Mouse (Mus musculus): Measurements from ENCODE around the gene Blvra. TPM values are rescaled to one million over a fixed set of nuclear protein-coding genes. Genes with fewer than 3 reads are reported as not detected.

Blvra gene
- 1.5 and 2.7 TPM in 2 replicates for polyA plus RNA-seq (2012)

GRCm38 (mm10) chr2:127070435-127070841 is at the start of gene Blvra:
Gene Blvra (plus strand): TSS chr2:127070665.
- TF ChIP-seq GATA1 (IDR thresholded peaks at IDR 0.05; ENCODE audit: low read length), result no peak

GRCm38 (mm10) chr2:127035006-127035605 is 35.4 kb upstream of the Blvra start:
- TF ChIP-seq GATA1 (IDR thresholded peaks at IDR 0.05; ENCODE audit: low read length), result no peak

GRCm38 (mm10) chr2:127037299-127037698 is 33.2 kb upstream of the Blvra start:
- no peak for TF ChIP-seq GATA1 (IDR thresholded peaks at IDR 0.05; ENCODE audit: low read length)

- no peak for TF ChIP-seq GATA1 (IDR thresholded peaks at IDR 0.05; ENCODE audit: low read length)
These were observed 9.0 kb upstream of the Blvra start for GRCm38 (mm10) chr2:127061471-127061870.

- no peak for TF ChIP-seq GATA1 (IDR thresholded peaks at IDR 0.05; ENCODE audit: low read length)
These were observed 1.7 kb upstream of the Blvra start for GRCm38 (mm10) chr2:127068806-127069205.

GRCm38 (mm10) chr2:127069781-127070434 is 557 bp upstream of the Blvra start:
- TF ChIP-seq GATA1 (IDR thresholded peaks at IDR 0.05; ENCODE audit: low read length), result no peak

- TF ChIP-seq GATA1 (IDR thresholded peaks at IDR 0.05; ENCODE audit: low read length), result no peak
These were observed 414 bp downstream of the Blvra start for GRCm38 (mm10) chr2:127070879-127071278.

- TF ChIP-seq GATA1 (IDR thresholded peaks at IDR 0.05; ENCODE audit: low read length), result no peak
These were observed 3.7 kb downstream of the Blvra start for GRCm38 (mm10) chr2:127074116-127074515.

GRCm38 (mm10) chr2:127077611-127078010 is 7.1 kb downstream of the Blvra start:
- TF ChIP-seq GATA1 (IDR thresholded peaks at IDR 0.05; ENCODE audit: low read length), result no peak

GRCm38 (mm10) chr2:127079881-127080590 is 9.6 kb downstream of the Blvra start:
- no peak for TF ChIP-seq GATA1 (IDR thresholded peaks at IDR 0.05; ENCODE audit: low read length)

- TF ChIP-seq GATA1 (IDR thresholded peaks at IDR 0.05; ENCODE audit: low read length), result no peak
These were observed 10.2 kb downstream of the Blvra start for GRCm38 (mm10) chr2:127080591-127081218.

- TF ChIP-seq GATA1 (IDR thresholded peaks at IDR 0.05; ENCODE audit: low read length), result no peak
These were observed 15.8 kb downstream of the Blvra start for GRCm38 (mm10) chr2:127086235-127086634.

- TF ChIP-seq GATA1 (IDR thresholded peaks at IDR 0.05; ENCODE audit: low read length), result no peak
These were observed 21.5 kb downstream of the Blvra start for GRCm38 (mm10) chr2:127092000-127092399.

GRCm38 (mm10) chr2:127108986-127109385 is 38.5 kb downstream of the Blvra start:
- no peak for TF ChIP-seq GATA1 (IDR thresholded peaks at IDR 0.05; ENCODE audit: low read length)

- TF ChIP-seq GATA1 (IDR thresholded peaks at IDR 0.05; ENCODE audit: low read length), result no peak
These were observed 51.2 kb downstream of the Blvra start for GRCm38 (mm10) chr2:127121591-127122235.

GRCm38 (mm10) chr2:127128926-127129325 is 58.5 kb downstream of the Blvra start:
- no peak for TF ChIP-seq GATA1 (IDR thresholded peaks at IDR 0.05; ENCODE audit: low read length)
